Mouse (Mus musculus) gastrocnemius, postnatal 4 days (tissue): Measurements from ENCODE around the gene Pcyox1. TPM values are rescaled to one million over a fixed set of nuclear protein-coding genes. Genes with fewer than 3 reads are reported as not detected.
"Not testable (repeated sequence)": the region's sequence is repeated elsewhere in the genome, so short reads cannot be mapped to it uniquely, and the experiment has no call there.

Experiments
- DNase-seq, 2 experiments: peaks; one replicate each; pipeline ENCODE4 v3.0.0; 2021 to 2022; ENCODE audit warnings: low spot score in 2 of 2, mixed read lengths in 2 of 2
- total RNA-seq, 2 experiments: library from RNA; stranded (reverse); gene quantifications; 2 replicates each; pipeline ENCODE4 v1.2.3; 2021

Pcyox1 gene
- total RNA-seq, 2 experiments from 2014 or later, result 84.7 to 88.8 TPM

DNA sequence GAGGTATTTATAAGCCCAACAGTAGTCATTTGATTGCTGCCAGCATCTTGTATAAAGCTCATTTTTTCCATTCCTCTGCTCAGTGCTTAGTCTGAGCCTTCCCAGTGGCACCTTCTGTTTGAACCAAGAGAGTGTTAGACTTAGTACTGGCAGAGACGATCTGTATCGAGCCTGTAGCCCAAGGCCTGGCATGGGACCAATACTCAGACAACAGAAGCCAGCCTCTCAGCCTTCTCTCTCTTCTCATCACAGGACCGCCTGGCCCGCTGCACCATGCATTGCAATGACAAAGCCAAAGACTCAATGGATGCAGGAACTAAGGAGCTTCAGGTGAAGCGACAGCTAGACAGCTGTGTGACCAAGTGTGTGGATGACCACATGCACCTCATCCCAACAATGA lies 28.5 kb downstream of the Pcyox1 start:
- no peak for DNase-seq

DNA sequence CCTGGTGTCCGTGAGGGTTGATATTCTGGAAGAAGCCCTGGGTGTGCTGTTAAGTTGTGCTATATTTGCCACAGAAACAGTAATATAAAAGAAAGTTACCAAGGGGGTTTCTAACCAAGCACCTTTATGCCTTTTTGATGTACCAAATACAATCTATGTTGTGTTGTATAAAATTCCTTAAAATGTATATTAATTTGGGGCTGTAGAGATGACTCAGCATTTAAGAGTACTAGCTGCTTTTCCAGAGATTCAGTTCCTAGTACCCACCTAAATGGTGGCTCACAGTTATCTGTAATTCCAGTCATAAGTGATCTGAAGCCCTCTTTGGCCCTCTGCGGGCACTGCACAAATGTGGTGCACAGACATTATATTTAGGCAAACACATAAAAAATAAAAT lies 30.1 kb downstream of the Pcyox1 start:
- no peak for DNase-seq

DNA sequence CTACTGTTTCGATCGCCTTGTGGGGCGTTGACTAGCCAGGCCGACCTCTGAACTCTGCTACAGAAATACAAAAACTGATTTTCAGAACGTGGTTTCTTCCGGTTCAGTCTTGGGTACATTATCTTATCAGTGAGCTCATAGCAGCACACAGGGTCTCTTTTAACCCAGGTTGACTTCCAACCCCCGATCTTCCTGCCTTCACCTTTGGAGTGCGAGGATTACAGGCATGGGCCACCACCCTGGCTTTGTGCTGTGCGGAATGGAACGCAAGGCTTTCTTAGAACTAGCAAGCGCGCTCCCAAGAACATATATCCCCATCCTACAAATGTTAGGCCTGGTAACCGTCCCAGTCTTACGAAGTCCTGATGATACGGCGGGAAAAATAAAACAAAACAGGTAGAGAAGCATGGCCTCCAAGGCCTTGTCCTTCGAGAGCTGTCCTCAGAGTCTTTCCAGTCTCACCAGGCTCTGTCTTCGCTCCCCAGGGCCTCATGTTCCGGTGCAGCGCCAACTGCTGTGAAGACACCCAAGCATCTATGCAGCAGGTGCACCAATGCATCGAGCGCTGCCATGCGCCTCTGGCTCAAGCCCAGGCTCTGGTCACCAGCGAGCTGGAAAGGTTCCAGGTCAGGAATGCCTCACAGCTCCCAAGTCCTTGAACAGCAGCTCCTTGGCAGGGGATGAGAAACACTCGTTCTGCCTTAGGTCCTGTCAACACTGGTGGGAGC lies 30.7 kb downstream of the Pcyox1 start:
- peak in 1 of 2 experiments; percentile 48 for DNase-seq

DNA sequence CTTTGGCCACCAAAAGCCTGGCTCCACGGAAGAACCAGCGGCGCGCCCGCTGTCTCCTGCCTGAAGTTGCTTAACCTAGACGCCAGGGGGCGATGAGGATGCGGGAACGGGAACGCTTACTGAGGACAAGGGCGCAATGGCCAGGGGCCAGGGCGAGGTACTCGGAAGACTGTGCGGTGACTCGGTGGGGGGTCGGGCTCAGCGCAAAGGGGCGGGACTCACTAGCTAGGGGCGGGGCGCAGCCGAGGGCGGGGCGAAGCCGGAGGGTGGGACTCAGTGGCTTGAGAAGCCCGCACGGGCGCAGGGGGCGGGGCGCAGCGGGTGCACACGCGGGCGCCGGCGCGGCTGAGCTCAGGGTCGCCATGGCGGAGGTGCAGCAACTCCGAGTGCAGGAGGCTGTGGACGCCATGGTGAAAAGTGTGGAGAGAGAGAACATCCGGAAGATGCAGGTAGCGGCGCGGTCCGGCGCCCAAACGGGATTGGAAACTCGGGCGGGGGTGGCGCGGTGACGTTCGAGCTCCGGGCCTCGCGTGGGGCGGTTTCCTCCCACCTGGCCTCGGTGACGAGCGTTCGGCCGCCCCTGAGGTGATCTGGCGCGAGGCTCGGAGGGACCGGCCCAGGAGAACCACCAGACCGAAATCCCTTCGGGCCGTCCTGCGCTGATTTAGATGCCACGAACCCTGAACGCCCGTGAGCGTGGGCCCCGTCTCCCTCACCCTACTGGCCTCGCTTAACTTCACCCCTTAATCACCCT lies 31.4 kb downstream of the Pcyox1 start, which contains the start of gene Fam136a:
Fam136a (plus strand) TSS at position 276 of the 754 bp plus-strand sequence.
- peak; percentile 94 to 97 for DNase-seq

DNA sequence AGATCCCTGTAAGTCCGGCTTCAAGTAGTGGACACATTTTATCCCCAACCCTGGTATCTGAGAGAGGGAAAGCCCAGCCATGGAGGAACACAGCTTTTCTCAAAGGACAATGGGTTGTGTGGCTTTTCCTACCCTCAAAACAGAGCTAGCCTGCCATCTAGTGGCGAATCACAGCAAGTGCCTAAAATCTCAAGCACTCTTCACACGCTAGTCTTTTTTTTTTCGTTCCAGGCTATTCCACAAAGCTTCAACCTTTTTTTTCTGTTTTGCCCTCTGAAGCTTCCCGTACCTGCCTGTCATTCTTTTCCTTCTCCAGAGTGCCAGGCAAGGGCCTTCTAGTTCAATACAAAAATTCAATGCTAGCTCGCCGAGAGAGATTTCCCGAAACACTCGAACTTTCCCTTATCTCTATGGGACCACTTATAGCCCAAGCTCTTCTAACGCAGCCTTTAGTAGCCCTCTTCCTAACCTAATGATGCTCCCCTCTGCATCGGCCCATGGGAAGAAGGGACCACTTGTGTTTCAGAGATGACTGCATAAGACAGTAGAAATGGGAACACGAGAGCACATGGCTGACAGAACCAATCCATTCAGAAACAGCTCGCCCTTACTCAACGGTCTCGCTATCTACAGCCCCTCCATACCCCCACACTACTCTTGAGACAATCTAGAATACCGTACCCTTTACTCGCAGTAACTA lies 32.4 kb downstream of the Pcyox1 start:
- peak; percentile 41 to 79 for DNase-seq

DNA sequence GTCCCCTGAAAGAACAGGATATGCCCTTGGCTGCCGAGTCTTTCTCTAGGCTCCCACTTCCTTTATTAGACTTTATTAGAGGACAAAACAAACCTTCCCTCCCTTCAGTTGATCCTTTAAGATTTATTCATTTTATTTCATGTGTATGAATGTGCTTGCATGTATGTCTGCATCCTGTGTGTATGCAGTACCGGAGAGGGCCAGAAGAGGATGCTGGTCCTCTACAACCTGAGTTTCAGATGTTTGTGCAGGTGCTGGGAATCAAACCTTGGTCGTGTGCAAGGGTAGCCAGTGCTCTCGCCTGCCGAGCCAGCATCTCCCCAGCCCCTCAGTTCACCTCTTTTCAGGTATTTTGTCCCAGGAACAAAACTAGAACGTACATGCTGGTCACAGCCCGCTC lies 35.6 kb downstream of the Pcyox1 start:
- DNase-seq, result no peak

DNA sequence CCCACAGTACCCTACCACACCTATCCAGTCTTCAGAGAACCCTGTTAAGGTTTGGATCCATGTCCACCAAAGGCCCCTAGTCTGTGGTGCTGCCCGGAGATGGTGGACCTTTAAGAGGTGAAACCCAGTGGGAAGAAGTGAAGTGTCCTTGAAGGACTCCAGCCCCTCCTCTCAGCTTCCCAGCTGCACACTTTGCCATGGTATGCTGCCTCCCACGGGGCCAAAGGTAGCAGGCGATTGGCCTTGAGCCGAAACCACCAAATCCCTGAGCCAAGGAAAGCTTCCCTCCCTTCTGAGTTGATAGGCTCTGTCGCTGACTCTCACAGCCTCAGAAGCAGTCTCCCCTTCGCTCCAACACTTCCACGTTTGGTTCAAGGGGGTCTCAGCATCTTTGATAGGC lies 36.3 kb downstream of the Pcyox1 start:
- no peak for DNase-seq

DNA sequence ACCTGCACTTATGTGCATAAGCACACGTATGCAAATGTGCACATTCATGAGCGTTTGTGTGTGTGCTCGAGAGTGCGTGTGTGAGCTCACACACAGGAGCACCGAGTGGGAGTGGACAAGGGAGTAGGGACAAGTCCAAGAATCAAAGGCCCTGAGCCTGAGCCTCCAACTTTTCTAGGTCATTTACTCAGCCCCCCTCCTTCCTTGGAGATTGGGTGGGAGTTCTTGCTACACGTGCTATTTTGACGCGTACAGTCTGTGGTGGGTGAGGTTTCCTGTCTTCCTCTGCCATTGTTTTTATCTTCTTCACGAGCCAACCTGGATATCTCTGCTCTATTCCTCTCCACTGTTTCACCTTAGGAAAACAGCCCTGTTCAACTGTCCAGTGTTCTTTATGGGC lies 40.0 kb downstream of the Pcyox1 start:
- no peak for DNase-seq

DNA sequence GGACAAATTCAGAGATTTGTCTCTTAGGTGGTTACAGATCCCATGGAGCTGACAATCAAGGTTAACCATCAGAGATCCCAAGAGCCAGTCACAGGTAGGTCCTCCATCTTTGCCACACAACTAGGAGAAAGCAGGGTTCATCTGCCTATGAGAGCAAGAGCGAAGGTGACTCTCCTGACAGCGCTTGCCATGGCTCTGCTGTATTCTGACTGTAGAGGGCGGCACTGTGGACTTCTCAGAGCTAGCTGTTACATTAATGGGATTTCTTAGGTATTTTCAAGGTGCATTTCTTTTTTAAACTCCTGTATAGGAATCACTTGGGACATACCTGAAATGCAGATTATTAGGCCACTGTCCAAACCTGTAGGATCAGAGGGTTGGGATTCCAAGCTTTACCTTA lies 42.0 kb downstream of the Pcyox1 start:
- DNase-seq, result no peak

DNA sequence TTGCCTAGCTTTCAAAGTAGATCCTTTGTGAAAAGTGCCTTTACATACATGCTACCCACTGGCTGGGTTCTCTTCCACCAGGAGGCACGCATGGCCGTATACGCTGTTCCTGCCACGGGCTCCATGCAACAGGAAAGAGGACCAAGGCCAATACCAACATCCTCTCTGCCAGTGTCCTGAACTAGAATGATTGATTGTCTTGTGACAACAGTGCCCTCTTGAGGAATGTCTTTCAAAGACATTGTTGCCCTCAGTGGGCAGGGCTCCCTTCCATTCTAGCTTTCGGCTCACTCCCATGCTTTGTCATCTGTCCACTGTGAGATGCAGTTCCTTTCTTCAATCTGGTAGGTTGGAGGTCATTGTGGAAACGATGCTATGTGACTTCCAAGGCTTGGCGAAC lies 47.7 kb downstream of the Pcyox1 start:
- DNase-seq, result no peak

DNA sequence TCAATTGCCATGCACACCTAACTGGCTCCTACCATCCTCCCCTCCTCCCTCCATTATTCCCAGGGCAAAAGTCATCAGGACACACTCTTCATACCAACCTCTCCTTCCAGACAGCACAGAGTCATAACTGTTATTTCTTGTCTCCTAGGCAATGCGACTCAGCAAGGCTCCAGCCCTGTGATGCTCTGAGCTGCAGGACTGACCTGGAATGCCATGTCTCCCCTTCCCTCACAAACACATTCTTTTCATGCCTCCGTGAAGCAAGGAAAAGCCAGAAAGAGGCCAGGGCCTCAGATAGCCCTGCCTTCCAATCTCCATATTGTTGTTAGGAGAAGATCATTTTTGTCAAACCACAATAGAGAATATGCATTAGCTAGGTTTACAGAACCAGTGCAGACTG lies 50.9 kb downstream of the Pcyox1 start:
- no peak for DNase-seq

DNA sequence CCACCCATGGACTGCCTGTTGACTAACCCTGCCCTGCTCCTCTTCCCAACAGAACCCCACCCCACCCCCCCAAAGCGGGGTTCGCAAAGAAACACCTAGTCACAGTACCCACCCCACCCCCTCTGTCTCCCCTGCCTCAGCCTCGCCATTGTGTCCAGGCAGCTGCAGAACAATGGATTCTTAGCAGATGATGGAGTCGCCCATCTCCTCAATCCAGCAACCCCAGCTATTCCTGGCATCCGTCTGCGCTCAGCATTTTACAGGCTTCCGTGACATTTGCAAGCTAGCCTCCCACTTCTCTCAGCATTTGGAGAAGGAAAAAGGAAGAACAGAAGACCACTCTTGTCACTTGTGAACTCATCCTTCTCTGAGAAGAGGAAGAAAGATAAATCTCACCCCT lies 53.3 kb downstream of the Pcyox1 start:
- no peak for DNase-seq

DNA sequence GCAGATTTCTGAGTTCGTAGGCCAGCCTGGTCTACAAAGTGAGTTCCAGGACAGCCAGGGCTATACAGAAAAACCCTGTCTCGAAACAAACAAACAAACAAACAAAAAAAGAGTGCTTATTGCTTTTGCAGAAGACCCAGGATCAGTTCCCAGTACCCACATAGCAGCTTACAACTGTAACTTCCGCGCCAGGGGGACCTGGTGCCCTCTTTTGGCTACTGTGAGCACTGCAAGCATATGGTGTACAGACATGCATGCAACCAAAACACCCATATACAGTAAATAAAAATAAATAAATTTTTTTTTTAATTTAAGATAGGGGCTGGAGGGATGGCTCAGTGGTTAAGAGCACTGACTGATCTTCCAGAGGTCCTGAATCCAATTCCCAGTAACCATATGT lies 60.6 kb downstream of the Pcyox1 start:
- not testable (repeated sequence) for DNase-seq

Other genes with a start within 250 kb of the Pcyox1 start
- gene Tgfa, start 201.9 kb downstream of the Pcyox1 start, total RNA-seq, result under 1 TPM; 0.29 TPM
- 10 to 100 TPM; 47.8 to 50.2 TPM for gene Fam136a, start 31.5 kb downstream of the Pcyox1 start, total RNA-seq
- 100 to 1,000 TPM in 1 of 2 experiments, 10 to 100 TPM in 1; 97.3 to 118 TPM for gene Snrpg, start 25.9 kb downstream of the Pcyox1 start, total RNA-seq
- 10 to 100 TPM; 61.3 to 77.4 TPM for gene Tia1, start 7.1 kb upstream of the Pcyox1 start, total RNA-seq
- not detected for gene Gm44790, start 29.5 kb upstream of the Pcyox1 start, total RNA-seq
- 10 to 100 TPM; 11.3 to 12.4 TPM for gene C87436, start 41.2 kb upstream of the Pcyox1 start, total RNA-seq
- 100 to 1,000 TPM; 235 to 247 TPM for gene Pcbp1, start 129.2 kb upstream of the Pcyox1 start, total RNA-seq
- gene Asprv1, start 231.0 kb upstream of the Pcyox1 start, total RNA-seq, result under 1 TPM; 0.42 to 0.67 TPM